Mouse (Mus musculus): ENCODE data around the gene Edrf1.

DNA sequence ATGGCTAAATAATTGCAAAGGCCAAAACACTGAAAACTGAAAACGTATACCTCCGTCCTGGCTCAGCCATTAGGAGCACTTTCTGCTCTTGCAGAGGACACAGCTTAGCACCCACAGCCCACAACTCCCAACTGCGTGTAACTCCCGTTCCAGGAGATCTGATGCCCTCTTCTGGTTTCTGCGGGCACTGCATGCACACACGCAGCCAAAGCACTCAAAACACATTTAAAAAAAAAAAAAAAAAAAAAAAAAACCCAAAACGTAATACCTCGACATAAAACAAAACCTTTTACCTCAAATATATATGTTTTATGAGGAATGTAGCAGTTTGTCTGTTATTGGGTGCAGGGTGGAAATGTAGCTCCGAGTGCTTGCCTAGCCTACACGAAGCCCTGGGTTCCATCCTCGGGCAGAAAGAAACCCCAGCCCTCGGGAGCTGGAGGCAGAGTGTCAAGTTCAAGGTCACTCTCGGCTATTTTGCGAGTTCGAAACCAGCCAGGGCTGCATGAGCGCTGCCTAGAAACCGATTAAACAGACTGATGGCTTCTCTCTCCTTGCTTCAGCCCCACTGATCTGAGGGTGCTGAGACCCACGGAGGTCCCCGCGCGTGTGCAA lies 498 bp upstream of the Edrf1 start:
- TF ChIP-seq CTCF (IDR thresholded peaks at IDR 0.05; ENCODE audit: extremely low read depth, insufficient read length, insufficient replicate concordance, low read depth, low read length) (peak; percentile 73; the same call in 1 of the 2 replicates), POLR2A (IDR thresholded peaks at IDR 0.05; ENCODE audit: low read depth, low read length) (no peak)

All from small intestine, adult 2 months (tissue).